Mouse (Mus musculus) gastrocnemius, postnatal 36 days (tissue): ENCODE measurements around the gene S100a10. TPM values are rescaled to one million over a fixed set of nuclear protein-coding genes. Genes with fewer than 3 reads are reported as not detected.
"Not testable (repeated sequence)": the region's sequence is repeated elsewhere in the genome, so short reads cannot be mapped to it uniquely, and the experiment has no call there.

Experiments
- DNase-seq, 2 experiments: peaks; one replicate each; pipeline ENCODE4 v3.0.0; 2022
- intact Hi-C: fragments of 180-260 bp; cut with DNase I; formaldehyde crosslinking; loops from one replicate; pipeline ENCODE4 v1.15.1; 2025
- total RNA-seq, 2 experiments: library from RNA; stranded (reverse); gene quantifications; 2 replicates each; pipeline ENCODE4 v1.2.3; 2021

The S100a10 gene
- total RNA-seq, 2 experiments from 2014 or later = 38.8 to 50.5 TPM

DNA sequence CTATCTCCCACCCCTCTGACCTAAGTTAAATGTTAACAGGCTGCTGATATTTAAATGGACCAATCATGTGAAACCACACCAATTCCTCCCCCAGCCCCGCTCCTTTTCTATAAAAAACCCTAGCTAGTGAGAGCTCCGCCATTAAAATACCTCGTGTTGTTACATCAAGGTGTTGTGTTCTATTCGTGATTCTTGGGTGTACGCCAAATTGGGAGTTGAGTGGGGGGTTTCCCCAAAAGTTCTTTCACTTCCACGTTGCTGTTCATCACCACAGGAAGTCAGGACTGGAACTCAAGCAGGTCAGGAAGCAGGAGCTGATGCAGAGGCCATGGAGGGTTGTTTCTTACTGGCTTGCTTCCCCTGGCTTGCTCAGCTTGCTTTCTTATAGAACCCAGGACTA, 10.7 kb upstream of the S100a10 start:
- intact Hi-C loops, DNase-seq: not testable (repeated sequence)

DNA sequence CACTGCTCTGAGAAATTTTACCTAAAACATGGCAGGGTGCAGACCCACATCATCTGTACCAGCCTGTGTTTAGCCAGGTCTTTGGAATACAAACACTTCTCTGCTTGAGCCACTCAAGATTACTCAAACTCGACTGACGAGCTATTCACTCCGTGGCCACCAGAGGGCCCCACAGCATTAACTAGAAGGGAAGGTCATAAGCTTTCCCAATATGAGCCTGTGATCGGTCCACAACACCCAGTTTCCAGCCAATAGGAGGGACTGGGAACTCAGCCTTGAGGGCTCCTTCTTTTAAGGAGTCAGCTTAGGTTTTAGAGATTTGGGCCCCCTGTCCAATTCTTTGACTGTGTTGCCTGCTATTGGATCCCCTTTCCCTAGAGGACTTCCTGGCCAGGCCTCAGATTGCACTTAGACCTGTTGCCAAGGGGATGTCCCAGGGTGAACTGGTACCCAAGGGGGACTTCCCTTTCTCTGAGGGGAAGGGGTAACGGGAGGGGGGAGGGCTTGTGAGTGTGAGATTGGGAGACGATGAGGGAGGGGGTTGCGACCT, 7.7 kb upstream of the S100a10 start:
- DNase-seq = peak; percentile 85 to 89
- intact Hi-C loops = loop anchor here (2.0 kb wide), 2 partner anchors 46 to 60 kb away; no protein-coding TSS in a partner anchor

DNA sequence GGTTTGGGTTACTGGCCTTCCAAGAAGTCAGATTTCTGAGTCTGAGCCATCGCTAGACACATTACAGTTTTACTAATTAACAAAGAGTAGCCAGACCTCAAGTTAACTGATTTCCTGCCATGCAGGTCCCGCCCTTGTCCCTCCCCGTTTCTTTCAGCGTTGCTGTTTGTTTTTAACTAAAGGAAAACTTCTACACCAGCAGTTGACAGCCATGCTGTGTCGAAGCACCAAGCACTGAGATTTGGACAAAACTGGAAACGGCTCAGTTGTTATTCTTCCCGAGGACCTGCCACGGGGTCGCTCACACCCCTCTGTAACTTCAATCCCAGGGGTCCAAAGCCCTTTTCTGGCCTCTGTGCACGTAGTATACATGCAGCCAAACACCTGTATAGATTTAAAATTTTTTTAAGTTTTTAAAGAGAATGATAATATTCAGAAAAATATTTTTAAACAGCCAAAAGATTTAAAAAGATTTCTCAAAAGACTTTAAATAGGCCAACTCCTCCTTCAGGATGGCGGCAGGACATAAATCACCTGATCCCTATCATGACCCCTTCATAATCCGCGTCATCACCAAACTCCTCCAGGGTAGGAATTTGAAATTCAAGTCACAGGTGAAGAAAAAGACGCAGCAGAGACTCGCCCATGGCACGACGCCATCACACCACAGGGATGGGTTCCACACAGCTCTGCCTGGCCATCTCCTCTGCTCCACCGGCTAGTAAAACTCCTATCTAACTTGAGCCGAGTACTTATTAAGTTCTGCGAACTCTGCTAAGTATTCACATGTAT, 6.9 kb upstream of the S100a10 start:
- DNase-seq = peak in 1 of 2 experiments; percentile 16
- intact Hi-C loops = loop anchor here (2.0 kb wide), 2 partner anchors 45 to 59 kb away; no protein-coding TSS in a partner anchor

DNA sequence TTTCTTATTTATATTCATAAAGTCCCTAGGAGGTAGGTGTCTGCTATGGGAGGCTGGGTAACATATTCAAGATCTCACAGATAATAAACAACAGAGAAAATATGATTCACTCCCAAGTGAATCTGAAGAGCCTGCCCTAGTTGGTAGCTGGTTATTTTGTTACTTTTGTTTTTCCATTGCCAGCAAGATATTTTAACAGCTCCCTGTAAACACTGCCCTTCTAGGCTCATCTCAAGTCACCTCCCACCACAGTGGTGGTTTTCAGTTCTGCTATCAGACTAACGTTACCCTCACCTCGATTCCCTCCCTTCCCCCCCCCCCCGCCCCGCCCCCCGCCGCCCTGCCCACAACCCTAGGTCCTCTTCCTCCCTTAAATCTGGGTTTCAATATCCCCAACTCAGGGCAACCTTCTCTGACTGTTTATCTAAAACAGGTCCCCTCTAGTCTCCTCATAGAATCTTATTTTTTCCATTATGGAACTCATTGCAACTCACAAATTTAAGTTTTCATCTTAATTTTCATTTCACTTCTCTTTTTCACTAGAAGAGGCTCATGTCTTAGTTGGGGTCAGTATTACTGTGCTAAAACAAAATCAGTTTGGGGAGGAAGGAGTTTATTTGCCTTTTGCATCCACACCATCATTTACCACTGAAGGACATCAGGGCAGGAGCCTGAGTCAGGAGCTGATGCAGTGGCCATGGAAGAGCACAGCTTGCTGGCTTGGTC, 6.2 kb upstream of the S100a10 start:
- no peak for DNase-seq
- intact Hi-C loops = no loop called here

DNA sequence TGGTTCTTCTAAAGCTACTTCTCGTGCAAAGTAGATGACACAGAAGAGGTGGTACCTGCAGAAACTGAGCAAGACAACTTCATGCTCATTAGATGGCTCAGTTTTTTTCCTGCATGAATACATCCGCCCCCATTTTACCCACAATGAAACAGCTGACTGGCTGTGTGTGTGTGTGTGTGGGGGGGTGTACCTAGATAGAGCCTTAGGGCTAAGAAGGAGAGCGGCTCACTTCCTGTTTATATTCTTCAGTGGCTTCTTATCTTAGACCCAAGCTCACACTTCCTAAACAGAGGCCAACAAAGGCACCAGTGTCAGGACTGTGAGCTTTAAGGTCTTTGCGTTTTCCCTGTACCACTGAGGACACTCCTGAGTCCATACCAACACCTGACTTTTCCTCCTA, 4.9 kb upstream of the S100a10 start:
- DNase-seq = no peak
- intact Hi-C loops = no loop called here

DNA sequence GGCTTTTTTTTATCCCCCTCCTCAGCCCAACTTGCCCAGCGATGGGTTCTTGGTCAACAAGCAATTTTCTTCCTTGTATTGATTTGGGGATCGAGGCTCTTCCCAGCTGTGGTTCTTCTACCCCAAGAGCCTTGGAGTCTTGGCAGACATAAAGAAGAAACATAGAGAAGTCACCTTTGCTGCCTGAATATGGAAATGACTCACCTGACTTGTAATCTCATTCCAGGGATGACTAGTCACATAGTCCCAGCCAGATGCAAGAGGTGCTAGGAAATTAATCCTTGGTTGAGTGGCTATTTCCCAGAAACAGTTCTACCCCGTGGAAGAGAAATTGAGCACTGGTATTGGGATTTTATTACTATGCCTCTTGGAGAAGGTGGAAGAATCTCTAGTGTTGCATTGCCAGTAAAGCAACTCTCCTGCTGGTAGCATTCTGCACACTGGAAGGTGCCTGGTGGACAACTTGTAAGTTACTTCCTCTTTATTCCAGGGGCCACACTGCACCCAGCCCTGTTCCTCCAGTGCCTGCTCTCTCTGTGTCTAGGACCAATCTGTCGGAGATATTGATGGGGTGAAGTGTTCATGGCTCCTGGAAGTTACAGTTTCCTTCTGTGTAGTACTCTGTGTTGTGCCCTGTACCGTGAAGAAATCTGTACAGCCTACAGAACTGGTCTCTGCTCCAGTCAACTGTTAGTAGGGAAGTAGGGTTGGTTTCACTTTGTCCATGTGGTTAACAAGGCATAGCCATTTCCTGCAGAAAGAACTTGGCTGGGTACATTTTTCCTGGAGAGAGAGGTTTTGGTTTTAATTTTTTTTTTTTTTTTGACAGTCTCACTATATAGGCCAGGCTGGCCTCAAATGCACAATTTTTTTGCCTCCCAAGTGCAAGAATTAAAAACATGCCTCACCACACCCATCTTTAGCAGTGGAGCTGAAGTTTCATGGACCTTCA, 2.7 kb upstream of the S100a10 start:
- DNase-seq = no peak
- intact Hi-C loops = no loop called here

DNA sequence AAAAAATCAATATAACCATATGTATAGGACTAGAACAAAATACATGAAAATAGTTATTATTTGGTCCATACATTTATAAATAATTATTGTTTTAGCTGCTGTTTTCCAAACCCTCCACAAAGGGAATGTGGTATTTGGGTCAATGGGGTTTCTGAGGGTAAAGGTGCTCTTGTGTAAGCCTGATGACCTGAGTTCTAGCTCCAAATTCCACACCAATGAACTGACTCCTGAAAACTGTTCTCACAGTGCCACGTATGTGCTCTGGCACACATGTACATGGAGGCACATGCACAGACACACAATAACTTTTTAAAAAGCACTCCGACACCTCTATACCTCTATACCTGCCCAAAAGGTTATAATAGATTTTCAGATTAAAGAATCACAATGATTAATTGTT, 1.6 kb upstream of the S100a10 start:
- DNase-seq = no peak
- intact Hi-C loops = no loop called here

DNA sequence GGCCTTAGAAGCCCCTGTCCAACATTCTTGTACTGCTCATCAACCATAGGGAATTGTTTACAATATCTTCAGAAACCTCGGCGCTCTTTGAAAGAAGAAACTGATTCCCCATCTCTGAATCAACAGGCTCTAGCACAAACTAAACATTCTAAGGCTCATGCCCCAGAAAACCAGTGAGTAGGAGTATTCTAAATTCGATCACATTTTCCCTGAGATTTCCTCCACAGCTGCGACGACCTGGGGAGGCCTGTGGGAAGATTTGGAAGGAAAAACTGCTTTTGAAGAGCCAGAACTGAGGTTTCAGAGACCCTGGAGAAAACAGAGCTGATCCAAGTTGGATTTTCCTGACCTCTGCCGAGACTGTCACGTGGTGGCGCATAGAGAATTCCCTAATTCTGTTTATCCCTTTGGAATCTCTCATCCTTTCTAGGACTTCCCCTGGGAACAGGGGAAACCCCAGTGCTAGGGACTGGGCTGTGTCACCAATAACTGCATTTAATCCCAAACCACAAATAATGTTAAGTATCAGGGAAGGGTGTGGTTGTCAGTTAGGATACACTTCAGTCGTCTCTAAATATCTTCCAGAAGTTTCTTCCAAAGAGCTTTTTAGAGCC, 1.0 kb upstream of the S100a10 start:
- intact Hi-C loops = no loop called here
- peak in 1 of 2 experiments; percentile 23 for DNase-seq

DNA sequence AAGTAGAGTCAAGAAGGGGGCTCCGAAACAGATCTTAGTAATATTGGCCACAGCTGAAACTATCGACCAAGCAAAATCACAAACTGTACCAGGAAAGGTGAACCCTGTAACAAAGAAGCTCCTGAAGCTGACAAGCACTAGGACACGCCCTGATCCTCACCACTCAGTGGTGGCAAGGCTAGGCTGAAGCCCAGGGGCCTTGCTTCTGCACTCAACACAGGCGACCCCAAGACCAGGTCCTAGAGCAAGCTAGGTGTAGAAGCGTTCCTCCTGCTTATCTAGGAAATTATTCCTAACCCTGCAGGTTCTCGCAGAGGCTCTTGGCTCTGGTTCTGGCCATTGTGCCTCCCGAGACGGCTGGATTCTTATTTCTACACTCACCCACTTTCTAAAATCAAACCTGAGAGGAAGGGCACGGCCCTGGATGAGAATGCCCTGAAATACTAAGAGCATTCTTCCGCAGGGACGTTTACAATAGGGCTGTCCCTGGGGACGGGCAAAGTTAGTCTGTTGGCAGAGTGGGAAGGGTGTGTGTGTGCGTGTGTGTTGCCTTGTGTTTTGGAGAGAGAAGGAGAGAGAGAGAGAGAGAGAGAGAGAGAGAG, 400 bp upstream of the S100a10 start:
- DNase-seq = peak; percentile 13 to 20
- intact Hi-C loops = no loop called here

DNA sequence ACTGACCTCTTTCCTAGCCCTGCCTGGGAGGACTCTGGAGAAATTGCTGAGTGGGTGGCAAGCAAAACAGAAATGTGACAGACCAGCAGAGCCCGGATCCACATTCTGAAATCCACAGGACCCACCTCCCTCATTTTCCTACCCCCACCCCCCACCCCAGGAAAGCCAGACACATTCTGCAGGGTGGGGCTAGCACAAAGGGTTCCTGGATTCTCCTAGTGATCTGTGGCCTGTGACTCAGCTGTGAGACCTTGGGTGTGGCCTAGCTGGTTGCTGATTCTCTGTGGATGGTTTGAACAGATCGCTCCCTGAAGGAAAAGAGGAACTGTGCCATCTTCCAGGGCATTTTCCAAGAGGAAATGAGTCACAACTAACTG, 986 bp downstream of the S100a10 start:
- peak; percentile 37 to 63 for DNase-seq
- intact Hi-C loops = no loop called here

DNA sequence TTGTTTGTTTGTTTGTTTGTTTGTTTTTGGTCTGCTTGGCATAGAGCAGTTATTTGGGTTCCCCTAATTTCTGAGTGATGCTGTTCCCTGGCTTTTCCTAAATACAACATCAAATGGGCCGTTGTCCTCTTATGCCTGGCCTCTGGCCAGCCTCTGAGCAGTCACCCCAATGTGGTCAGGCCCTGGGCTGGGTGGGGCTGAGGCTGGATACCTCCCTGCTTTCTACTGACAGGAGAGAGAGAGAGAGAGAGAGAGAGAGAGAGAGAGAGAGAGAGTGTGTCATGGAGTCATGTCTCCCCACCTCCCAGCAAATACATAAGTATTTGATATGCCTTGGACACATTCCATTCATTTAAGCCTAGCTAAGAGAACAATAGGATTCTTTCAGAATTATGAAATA, 1.7 kb downstream of the S100a10 start:
- intact Hi-C loops = no loop called here

DNA sequence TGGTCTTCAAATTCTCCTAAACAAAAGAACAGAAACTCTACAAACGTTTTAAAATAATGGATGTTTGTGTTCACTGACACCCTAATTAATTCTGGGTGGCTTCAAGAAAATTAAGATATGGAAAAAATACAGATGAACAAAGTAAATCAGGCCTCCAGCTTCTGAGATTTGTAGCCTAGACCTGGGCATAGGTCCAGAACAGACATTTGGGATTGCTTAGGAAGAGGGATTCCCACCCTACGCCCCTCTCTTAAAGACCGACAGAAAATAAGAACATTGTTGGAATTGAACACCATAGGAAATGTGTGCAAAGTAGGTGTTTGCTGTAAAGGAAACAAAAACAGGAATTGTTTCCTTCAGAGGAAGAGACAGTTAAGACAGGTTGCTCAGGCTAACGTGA, 2.6 kb downstream of the S100a10 start:
- DNase-seq = no peak
- intact Hi-C loops = no loop called here

More for the DNA sequence above, 1.7 kb downstream of the S100a10 start:
- no peak for DNase-seq

DNA sequence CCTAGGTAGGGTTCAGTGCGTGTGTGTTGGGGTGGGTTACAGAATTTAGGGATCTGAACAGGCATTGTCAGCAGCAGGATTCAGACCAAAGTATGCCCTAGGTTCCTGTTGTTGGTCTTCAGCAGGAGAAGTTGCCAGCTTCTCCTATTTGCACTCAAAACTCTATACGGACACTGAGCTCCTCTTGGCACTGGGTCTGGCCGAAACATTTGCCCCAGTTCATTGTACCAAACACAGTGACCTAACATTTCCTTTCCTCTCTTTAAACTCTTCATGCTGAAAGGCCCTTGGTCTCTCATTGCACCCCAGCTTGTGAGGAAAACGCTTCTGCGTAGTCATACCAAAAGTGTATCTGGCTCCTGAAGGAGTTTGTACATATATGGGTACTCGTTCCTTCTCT, 5.1 kb downstream of the S100a10 start:
- intact Hi-C loops = no loop called here
- no peak for DNase-seq

DNA sequence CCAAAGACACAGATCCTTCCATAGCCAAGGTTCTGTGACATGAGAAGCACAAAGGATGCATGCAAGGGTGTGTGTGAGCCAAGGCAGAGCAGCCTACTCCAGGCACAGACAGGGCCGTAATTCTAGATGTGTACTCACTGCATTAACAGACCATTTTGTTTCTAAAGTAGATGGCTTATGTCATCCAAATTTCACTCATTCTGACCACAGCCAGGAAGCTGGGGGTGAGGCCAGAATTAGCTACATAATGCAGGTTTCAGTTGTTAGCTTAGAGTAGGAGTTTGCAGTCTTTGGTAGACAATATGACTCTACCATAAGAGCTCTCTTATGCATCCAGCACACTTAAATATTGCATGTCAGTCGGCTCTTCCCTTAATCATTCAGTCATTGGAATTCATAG, 7.5 kb downstream of the S100a10 start:
- no peak for DNase-seq
- intact Hi-C loops = no loop called here

DNA sequence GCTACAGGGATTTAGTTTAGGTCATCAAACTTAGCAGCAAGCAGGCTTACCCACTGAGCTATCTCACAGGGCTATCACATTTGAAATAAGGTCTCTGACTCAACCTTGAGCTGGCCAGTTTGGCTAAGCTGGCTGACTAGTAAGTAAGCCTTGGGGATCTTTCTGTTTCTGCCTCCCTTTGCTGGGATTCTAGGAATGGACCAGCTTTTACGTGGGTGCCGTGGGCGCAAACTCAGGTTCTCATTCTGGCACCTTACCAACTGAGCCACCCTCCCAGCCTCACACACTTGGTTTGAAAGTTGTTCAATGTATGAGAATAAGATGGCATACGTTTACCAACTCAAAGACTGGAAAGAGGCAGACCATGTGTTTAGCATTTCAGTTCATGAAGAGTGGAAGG, 8.3 kb downstream of the S100a10 start:
- intact Hi-C loops = no loop called here
- no peak for DNase-seq

DNA sequence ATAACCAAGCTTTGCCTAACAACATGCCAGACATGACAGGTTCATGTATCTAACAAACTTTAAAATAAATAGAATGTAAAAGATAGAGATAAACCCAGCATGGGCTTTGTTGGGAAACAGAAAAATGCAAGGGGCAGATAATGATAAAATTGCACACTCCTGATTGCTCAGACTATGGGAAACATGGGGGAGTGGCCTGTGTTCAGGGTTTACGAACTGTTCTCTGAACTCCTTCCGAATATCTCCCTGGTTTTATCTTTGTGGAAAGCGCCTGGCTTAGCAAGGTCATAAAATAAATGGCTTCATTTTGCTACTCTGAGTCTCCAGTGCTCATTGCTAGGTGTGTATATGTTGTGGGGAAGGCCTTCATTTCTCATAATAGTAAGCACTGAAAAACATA, 12.0 kb downstream of the S100a10 start:
- DNase-seq = no peak
- intact Hi-C loops = no loop called here

DNA sequence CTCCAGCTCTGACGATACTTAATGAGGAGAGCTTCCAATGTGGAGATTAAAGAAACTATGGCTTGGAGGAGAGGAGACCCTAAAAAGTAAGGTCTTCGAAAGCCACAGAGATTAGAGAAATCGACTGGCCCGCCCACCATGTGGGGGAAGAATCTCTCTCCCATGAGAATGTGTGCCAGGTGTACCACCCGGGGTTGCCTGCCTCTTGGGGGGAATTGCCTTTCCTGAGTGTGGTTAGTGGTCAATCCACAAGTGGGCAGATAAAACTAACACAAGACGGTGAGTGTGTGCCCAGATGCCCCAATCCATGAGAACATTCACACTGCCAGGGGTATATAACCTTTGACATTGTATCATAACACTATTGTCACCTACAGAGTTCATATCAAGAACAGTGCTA, 12.8 kb downstream of the S100a10 start:
- intact Hi-C loops = no loop called here
- no peak for DNase-seq

DNA sequence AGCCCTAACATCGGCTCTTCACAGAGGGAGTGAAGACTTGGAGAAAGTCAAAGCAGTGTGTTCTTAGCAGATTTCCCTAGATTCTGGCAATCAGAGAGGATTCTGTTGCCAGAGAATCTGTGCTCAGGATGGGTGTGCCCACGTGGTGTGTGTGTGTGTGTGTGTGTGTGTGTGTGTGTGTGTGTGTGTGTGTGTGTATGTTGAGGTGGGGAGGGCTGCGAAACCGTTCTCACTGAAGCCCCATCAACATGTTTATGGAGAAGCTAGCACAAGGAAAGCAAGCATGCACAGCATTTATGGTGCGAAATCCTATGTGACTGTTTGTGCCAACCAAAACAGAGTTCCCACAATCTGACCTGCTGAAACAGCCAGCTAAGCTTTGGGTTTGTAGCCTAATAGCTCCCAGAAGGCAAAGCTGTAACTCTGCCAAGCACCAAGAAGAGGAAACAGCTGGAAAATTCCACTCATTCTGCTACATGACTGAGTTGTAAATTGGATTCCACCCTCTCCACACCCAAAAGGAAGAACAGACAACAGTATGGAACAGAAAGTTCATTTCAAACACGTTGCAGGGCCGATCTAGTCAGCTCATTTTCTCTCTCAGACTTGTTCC, 13.7 kb downstream of the S100a10 start:
- intact Hi-C loops = no loop called here

DNA sequence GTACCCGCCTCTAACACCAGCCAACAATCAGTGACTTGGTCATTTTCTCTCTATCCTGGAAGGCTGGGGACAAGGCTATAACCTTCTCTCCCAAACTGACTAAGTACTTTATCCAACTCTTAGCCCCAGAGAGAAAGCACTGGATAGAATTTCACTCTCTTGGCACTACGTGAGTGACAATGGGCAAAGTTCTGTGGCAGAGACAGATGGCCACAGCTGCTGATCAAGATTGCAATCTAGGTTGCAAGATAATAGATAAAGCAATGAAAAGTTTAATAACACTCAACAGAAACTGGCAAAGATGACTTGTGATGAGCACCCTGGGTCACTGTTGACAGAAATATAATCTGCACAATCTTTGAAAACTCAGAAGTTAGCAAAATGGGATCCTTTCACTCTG, 14.2 kb downstream of the S100a10 start:
- DNase-seq = no peak
- intact Hi-C loops = no loop called here

More for the DNA sequence above, 13.7 kb downstream of the S100a10 start:
- peak; percentile 63 to 69 for DNase-seq
